Mouse (Mus musculus) Patski (cell line): Measurements from ENCODE around the gene Ror1. TPM values are rescaled to one million over a fixed set of nuclear protein-coding genes. Genes with fewer than 3 reads are reported as not detected.

Source experiments
- ATAC-seq: fragments of 100-300 bp; one replicate; pipeline ENCODE4 v1.8.0; 2021
- CTCF ChIA-PET: fragments of 350-600 bp; sonication (Branson Sonifier 250); formaldehyde crosslinking; loops from one replicate; lab custom pipeline; 2022; ENCODE audit warnings: inconsistent platforms; lab: Charles Lee
- POLR2A ChIA-PET: fragments of 350-600 bp; sonication (Branson Sonifier 250); formaldehyde crosslinking; loops from one replicate; lab custom pipeline; 2022; ENCODE audit warnings: antibody characterized with exemption, inconsistent platforms; lab: Charles Lee
- DNase-seq: peaks from one replicate; pipeline ENCODE4 v3.0.0-alpha.2; 2011; ENCODE audit warnings: low read depth, low spot score
- H3K27me3 ChIP-seq: fragments of 371-371 bp; one replicate; pipeline ENCODE4 v1.5.1; 2021
- CTCF ChIP-seq: fragments of 100-300 bp; IDR thresholded peaks from one replicate; pipeline ENCODE4 v1.5.1; 2021
- in situ Hi-C: fragments of 300-500 bp; cut with MboI; formaldehyde crosslinking; loops from 3 replicates; pipeline ENCODE4 v1.11.1; 2018; ENCODE audit warnings: low pct_unique_long_range_greater_than_20kb, mixed read lengths
- polyA plus RNA-seq: library from polyadenylated mRNA; unstranded; gene quantifications from one replicate; pipeline ENCODE4 v1.2.3, GENCODE M21; 2021

The Ror1 gene
- polyA plus RNA-seq, 1 experiment from 2014 or later: 2.8 TPM

GRCm38 (mm10) chr4:100244701-100245100 lies 149.1 kb downstream of the Ror1 start:
- POLR2A ChIA-PET: no interaction called here
- DNase-seq (no peak), ATAC-seq (no peak)
- TF ChIP-seq CTCF: no peak
- CTCF ChIA-PET: no interaction called here
- no peaks in the 10 kb centered on the region for H3K27me3 ChIP-seq
- in situ Hi-C loops: no loop called here

- H3K27me3 ChIP-seq: no peaks in the 10 kb centered on the region
- TF ChIP-seq CTCF: no peak
- ChIA-PET POLR2A (no interaction called here), CTCF (no interaction called here)
- no peak for ATAC-seq
- in situ Hi-C loops: no loop called here
- peak; percentile 22 for DNase-seq
Observed at GRCm38 (mm10) chr4:100247826-100248225, 152.2 kb downstream of the Ror1 start.

- TF ChIP-seq CTCF: no peak
- CTCF ChIA-PET: no interaction called here
- no peaks in the 10 kb centered on the region for H3K27me3 ChIP-seq
- in situ Hi-C loops: no loop called here
- DNase-seq (no peak), ATAC-seq (no peak)
- POLR2A ChIA-PET: no interaction called here
Observed at GRCm38 (mm10) chr4:100248273-100248672, 152.7 kb downstream of the Ror1 start.

- in situ Hi-C loops: no loop called here
- ATAC-seq (no peak), DNase-seq (no peak)
- CTCF ChIA-PET: interaction anchor here (0.8 to 1.3 kb wide), 2 partner anchors 10 to 20 kb away, joined by 3 read pairs; no protein-coding TSS in a partner anchor
- no peak for TF ChIP-seq CTCF
- POLR2A ChIA-PET: no interaction called here
- H3K27me3 ChIP-seq: no peaks in the 10 kb centered on the region
Observed at GRCm38 (mm10) chr4:100251270-100251669, 155.7 kb downstream of the Ror1 start.

- H3K27me3 ChIP-seq: no peaks in the 10 kb centered on the region
- ChIA-PET CTCF (interaction anchor here (0.8 to 1.3 kb wide), 2 partner anchors 9 to 19 kb away, joined by 3 read pairs; no protein-coding TSS in a partner anchor), POLR2A (no interaction called here)
- DNase-seq (no peak), ATAC-seq (no peak)
- no peak for TF ChIP-seq CTCF
- in situ Hi-C loops: no loop called here
Observed at GRCm38 (mm10) chr4:100252050-100252449, 156.5 kb downstream of the Ror1 start.

- ChIA-PET CTCF (interaction anchor here (1.3 kb wide), 1 partner anchor 8 kb away, joined by 3 read pairs; no protein-coding TSS in a partner anchor), POLR2A (no interaction called here)
- ATAC-seq: no peak
- H3K27me3 ChIP-seq: no peaks in the 10 kb centered on the region
- no peak for DNase-seq
- in situ Hi-C loops: no loop called here
- no peak for TF ChIP-seq CTCF
Observed at GRCm38 (mm10) chr4:100252646-100253045, 157.1 kb downstream of the Ror1 start.

GRCm38 (mm10) chr4:100253401-100253800 lies 157.8 kb downstream of the Ror1 start:
- CTCF ChIA-PET: no interaction called here

GRCm38 (mm10) chr4:100253831-100254230 lies 158.2 kb downstream of the Ror1 start:
- in situ Hi-C loops: no loop called here
- ATAC-seq: no peak

More at GRCm38 (mm10) chr4:100253401-100253800, 157.8 kb downstream of the Ror1 start:
- ATAC-seq: no peak
- in situ Hi-C loops: no loop called here
- POLR2A ChIA-PET: no interaction called here
- DNase-seq: no peak
- H3K27me3 ChIP-seq: no peaks in the 10 kb centered on the region
- no peak for TF ChIP-seq CTCF

GRCm38 (mm10) chr4:100258462-100258861 lies 162.9 kb downstream of the Ror1 start:
- no peak for ATAC-seq

More at GRCm38 (mm10) chr4:100253831-100254230, 158.2 kb downstream of the Ror1 start:
- no peak for DNase-seq
- no peak for TF ChIP-seq CTCF
- POLR2A ChIA-PET: no interaction called here
- no peaks in the 10 kb centered on the region for H3K27me3 ChIP-seq
- CTCF ChIA-PET: no interaction called here

GRCm38 (mm10) chr4:100263917-100264316 lies 168.3 kb downstream of the Ror1 start:
- ChIA-PET POLR2A (no interaction called here), CTCF (interaction anchor here (1.6 to 2.3 kb wide), 2 partner anchors 24 to 168 kb away, joined by 4 read pairs; partner anchors contain the start of gene Ror1)
- ATAC-seq (no peak), DNase-seq (no peak)
- H3K27me3 ChIP-seq: no peaks in the 10 kb centered on the region
- no peak for TF ChIP-seq CTCF
- in situ Hi-C loops: no loop called here

More at GRCm38 (mm10) chr4:100258462-100258861, 162.9 kb downstream of the Ror1 start:
- in situ Hi-C loops: no loop called here
- H3K27me3 ChIP-seq: no peaks in the 10 kb centered on the region
- no peak for DNase-seq
- CTCF ChIA-PET: no interaction called here
- POLR2A ChIA-PET: no interaction called here
- TF ChIP-seq CTCF: no peak

- ATAC-seq: no peak
- CTCF ChIA-PET: interaction anchor here (1.2 kb wide), 1 partner anchor 20 kb away, joined by 3 read pairs; no protein-coding TSS in a partner anchor
Observed at GRCm38 (mm10) chr4:100271059-100271735, 175.6 kb downstream of the Ror1 start.

More at GRCm38 (mm10) chr4:100271059-100271735, 175.6 kb downstream of the Ror1 start:
- DNase-seq: no peak
- in situ Hi-C loops: no loop called here
- POLR2A ChIA-PET: no interaction called here
- no peak for TF ChIP-seq CTCF
- H3K27me3 ChIP-seq: no peaks in the 10 kb centered on the region
